Mouse (Mus musculus) heart, postnatal 36 days (tissue): ENCODE measurements at regions not wholly inside any gene's neighbourhood (a gene's known extent, or its start where the extent isn't known, plus 50 kb on each side); places are given as distances from the start of the nearest gene placed in this dataset.

ENCODE experiments used
- DNase-seq, 2 experiments: peaks; one replicate each; pipeline ENCODE4 v3.0.0; 2021 to 2022
- intact Hi-C: fragments of 180-260 bp; cut with DNase I; formaldehyde crosslinking; loops from one replicate; pipeline ENCODE4 v1.15.1; 2025

DNA sequence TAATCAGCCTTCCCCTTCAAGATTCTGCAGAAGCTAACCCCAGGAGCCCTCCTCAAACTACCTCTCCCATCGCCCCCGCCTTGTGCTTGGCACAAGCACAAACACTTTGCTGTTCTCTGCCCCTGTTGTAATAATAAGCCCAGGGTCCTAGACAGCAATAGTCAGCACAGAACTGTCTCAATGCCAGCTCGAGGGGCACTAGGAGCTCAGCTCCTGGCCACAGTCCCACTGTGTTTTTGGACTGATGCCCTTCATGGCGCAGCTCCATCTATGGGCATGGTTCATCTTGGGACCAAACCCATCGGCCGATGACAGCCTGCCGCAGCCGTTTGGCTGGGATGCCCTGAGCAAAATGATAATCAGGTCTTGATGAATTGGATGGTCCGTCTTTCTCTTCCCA is 165.5 kb upstream of the Egflam start:
- DNase-seq = peak; percentile 69 to 71
- intact Hi-C loops = no loop called here

DNA sequence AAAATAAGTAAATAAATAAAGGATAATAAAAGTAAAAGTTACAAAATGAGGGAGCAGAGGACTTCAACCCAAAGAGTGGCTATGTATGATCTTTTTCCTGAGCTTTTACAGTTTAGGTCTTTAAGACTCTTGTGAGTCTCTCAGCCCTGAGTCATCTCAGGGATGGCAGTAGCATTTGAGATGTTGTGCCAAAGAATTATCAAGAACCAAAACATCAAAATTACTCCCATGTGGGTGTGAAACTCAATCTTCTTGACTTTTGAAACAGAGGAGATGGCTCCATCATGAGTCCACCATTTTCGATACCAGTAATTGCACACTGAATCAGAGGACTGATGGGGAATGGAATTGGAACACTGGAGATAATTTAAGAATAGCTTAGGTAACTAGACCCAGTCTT is 174.0 kb upstream of the Egflam start:
- intact Hi-C loops = loop anchor here (5.0 kb wide), 1 partner anchor 210 kb away; no protein-coding TSS in a partner anchor
- DNase-seq = no peak

DNA sequence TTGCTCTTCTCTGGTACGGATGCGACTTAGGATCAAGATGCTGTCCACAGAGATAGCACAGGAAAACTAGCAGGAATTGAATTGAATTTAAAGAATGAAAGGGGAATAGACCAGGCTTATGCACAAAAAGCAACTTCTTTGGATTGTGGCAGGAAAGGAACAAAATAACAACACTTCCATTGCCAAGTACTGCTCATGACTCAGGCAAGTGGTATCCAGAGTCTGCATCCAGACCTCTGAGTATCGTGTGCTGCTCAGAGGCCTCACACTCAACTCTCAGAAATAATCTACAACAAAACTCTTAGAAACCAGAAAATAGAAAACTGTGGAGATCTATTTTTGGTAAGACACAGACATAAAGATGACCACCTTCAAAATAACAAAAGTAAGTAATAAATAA is 176.1 kb upstream of the Egflam start:
- no peak for DNase-seq
- intact Hi-C loops = loop anchor here (5.0 kb wide), 1 partner anchor 208 kb away; no protein-coding TSS in a partner anchor

DNA sequence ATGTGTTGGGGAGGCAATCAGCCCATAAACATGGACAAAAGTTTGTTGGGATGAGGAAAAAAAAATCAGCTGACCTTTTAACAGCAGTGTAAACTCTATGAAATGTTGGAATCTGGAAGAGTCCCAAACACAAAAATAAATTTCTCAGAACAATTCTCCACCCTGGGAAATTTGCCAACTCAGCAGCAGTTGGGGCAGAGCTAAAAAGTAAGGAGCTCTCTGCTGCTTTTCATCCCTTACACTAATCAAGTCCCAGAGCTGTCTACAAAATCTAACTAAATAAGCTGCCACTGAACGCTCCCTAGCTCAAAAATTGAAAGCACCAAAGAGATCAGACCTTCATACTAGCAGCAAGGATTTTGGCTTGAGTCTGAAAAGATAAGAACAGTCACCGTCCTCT is 176.6 kb upstream of the Egflam start:
- intact Hi-C loops = loop anchor here (5.0 kb wide), 1 partner anchor 207 kb away; no protein-coding TSS in a partner anchor
- DNase-seq = peak in 1 of 2 experiments; percentile 19

DNA sequence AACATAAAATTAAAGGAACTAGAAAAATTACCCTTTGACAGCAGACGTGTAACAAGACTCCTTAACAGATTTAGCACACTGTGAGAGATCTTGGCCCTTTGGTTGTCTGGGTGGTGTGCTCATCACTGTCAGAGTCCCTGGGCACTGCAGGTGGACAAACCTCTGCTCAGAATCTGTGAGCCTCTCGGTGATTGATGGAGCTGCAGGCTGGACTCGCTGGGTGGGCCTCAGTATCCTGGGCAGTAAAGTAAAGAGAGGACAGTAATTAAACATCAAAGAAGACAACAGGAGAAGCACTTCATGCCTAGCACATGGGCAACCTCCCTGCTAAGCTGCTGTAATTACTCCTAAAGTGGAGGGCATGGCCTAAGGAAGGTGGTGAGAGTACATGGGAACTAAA is 180.2 kb upstream of the Egflam start:
- intact Hi-C loops = no loop called here
- no peak for DNase-seq

DNA sequence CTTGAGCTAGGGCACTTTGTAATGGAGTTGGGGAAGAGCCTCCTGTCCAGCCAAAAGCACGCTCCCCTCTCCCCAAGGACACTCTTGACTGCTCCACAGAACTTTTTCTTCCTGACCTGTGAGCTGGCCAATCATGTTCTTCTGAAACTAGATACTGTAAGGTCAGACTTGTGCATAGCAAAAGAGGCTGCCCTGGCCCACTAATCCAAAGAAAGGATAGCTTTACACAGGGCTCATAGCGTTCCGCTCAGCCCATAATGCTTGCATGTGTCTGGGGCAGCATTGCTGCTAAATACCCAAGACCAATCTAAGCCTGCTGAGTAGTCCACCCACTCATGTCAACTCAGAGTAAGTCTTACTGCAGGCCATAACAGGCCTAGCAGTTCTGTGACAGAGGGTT is 189.0 kb upstream of the Egflam start:
- no peak for DNase-seq
- intact Hi-C loops = no loop called here

DNA sequence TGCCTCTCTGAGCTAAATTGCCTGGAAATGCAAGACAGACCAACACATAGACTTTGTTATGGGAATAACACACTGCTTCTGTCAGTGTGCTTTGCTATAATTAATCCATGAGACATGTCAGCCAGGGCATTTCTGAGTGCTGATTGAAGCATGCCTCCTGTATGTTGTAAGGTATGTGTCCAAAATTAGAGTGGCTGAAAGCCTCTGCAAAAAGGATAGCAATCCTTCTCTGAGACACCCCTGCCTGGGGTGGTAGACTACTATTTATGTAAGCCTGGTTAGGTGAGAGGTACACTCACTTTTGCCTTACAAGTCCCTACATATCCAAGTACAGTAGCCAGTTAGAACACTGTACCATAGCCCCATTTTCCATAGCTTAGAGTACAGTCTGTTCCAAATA is 193.3 kb upstream of the Egflam start:
- DNase-seq = no peak
- intact Hi-C loops = no loop called here

DNA sequence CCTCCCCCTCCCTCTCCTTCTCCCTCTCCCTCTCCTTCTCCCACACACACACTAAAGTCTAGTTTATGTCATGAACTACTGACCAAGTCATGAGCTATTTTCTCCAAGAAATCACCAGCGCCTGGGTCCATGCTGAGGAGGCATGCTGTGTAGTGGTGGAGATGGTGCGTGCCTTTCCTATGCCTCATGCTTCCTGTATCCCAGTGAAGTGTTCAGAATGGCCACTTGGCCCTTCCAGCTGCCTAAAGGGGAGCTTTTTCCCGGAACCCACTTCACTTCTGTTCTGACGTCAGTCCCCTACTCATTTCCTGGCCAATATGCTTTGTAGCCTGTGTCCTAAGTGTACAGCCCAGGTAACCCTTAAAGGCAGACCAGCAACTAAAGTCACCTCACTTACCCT is 199.1 kb upstream of the Egflam start:
- no peak for DNase-seq
- intact Hi-C loops = no loop called here

DNA sequence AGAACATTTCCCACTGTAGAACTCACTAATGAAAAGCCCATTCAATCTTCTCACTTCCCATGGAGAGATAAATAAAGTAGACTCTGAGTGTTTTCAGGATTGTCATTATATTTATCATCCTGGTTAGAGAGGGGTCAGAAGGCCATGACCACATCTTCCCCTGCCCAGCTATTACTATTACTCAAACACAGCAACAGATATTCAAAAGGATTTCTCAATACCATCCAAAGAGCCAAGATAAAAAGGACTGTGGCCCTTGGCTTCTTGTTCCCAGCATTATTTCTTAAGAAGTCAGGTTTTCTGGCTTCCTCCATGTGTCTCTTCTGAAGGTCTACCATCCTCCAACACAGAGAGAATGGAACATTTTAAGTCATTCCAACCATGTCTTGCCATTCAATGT is 199.6 kb upstream of the Egflam start:
- intact Hi-C loops = no loop called here
- no peak for DNase-seq

DNA sequence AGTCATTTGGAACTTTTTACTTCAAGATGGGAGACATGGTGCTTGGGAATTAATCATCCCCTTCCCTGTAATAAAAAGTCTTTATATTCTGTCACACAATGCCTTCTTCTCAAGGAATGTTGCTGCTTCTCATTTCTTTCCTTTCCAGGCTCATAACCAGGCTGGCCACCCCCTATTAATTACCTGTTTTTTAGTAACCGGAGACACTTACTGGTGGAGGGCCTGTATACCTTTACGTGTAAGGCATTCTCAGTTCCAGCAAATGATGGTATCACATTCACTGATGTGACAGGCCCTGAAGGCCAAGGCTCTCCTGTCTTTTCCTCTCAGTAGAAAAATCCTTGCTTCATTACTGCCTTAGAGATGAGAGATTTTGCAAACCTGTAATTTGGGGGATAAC is 203.3 kb upstream of the Egflam start:
- intact Hi-C loops = no loop called here
- no peak for DNase-seq

DNA sequence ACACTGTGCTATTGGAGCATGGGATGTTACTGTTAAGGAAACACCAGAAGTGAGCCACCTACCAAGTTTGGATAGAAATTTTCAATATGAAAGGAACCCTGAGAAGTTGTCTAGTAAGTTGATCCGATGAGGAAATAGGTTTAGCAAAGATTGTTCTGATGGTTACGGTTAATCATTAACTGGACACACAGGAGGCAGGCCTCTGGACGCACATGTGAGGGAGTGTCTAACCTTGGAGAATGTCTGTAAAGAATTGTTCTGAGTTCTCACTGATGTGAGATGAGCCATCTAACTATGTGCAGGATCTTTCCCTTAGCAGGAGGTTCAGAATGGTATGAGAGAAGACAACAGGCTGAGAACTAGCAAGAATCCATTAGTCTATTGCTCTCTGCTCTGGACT is 205.8 kb upstream of the Gdnf start:
- DNase-seq = no peak
- intact Hi-C loops = no loop called here

DNA sequence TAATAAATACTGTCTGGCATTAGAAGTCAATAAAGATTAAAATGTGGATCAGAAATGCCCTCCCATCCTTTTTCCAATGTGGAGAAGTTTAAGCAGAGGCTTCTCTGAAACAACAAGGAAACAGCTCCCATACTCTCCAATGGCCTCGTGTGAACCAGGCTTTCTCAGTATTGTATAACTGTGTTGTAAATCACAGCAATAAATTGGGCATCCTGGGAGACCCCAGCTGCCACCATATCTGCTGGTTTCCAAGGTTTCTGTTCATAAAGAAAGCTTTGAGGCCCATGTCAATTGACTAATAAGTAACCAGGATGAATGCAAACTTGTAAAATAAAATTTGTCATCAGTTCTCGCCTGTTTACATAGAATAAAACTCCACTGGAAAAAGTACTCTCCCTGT is 192.7 kb upstream of the Gdnf start:
- intact Hi-C loops = no loop called here
- no peak for DNase-seq

DNA sequence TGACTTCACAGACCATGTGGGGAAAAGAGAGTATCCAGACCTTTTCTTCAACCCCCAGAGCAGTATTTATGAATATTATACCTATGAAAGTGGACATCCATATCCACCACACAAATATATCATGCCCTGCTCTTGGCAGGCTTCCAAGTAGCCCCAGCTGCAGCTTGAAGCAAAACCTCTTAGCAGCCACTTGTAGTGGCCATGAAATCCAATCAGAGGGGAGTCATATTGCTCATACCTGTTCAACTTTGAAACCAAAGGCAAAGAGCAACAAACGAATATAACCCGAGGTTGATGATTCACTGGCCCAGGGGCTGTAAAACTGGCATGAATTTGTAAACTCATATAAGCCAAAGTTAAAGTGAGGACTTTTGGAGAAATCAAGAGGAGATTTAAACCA is 187.6 kb upstream of the Gdnf start:
- intact Hi-C loops = no loop called here
- no peak for DNase-seq

DNA sequence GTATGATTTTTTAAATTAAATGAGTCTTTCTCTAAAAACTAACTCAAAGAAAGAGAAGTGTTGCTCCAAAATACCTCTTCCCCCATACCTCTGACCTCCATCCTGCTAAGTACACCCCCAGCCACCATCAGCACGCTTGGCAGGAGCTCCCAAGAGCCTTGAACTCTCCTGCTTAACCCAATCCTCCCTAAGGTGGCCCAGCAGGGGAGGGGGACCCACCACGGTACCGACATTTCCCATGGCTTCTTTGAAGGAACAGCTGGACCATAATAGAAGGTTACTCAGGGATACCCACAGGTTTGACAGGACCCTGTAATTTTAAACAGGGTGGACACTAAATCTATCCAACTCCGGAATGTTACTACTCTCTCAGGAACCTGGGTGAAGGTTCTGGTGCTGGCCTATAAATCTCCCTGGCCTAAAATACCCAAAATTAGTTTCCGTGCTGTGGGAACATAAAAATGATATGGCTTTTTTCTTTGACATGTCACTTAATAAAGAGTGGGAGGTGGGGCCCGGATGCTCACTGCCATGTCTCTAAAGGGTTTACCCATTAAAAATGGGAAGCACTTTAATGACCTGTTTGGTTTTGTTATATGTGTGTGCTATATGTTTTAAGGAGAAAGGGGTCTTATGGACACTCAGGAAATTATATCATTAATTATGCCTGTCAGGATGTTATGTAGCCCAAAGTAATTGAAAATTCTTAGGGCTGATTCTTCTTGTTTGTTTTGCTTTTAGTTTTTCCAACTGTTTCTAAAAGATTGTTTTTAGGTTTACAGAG is 185.8 kb upstream of the Gdnf start:
- no peak for DNase-seq

DNA sequence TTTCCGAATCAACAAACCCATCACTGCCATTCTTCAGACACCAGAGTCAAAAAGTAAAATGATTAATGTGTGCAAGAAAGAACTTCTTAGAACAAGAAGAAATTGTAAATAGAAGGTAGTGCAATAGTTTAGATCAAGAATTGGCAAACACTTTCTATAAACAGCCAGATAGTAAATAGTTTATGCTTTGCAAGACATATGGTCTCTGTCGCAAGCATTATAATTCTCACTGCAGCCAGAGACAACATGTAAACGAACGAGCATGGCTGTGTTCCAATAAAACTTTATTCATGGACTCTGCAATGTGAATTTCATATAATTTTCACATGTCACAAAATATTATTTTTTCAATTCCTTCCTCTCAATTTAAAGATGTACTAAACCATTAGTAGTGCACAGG is 180.8 kb upstream of the Gdnf start:
- no peak for DNase-seq
- intact Hi-C loops = no loop called here

More for the DNA sequence above, 185.8 kb upstream of the Gdnf start:
- intact Hi-C loops = no loop called here

DNA sequence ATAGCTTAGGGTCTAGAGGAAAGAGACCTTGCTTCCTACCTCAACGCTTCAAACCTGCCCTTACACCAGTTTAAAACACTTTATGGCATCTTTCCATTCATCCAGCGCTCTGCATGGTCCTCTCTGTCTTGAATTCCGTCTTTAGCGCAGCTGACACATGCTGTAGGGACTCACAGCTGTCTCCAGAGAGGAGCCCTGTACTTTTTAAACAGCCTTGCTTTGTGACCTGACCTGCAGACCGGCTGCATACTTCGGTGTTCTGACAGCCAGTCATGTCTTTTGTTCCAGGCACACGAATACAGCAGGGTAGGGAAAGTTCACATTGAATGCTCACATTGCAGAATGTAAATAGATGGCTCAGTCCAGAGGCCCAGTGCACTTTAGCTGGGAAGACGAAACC is 175.4 kb upstream of the Gdnf start:
- intact Hi-C loops = no loop called here
- DNase-seq = no peak

DNA sequence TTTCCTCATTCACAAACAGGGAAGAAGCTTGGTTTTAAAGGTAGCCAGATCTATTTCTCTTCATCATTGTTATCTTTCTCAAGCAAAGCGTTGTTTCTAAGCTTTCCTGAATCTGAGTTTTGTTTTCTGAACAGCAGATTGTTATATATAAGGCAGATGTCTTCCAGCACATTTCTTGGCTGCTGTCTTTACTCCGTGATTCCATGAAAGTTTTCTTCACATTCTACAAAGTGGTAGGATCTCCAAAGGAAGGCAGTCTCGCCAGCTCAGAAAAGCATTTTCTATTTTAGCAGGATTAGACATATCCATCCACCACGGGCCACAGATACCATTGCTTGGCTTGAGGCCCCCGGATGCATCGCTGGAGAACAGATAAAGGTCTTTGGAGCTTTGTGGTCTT is 171.2 kb upstream of the Gdnf start:
- intact Hi-C loops = no loop called here

DNA sequence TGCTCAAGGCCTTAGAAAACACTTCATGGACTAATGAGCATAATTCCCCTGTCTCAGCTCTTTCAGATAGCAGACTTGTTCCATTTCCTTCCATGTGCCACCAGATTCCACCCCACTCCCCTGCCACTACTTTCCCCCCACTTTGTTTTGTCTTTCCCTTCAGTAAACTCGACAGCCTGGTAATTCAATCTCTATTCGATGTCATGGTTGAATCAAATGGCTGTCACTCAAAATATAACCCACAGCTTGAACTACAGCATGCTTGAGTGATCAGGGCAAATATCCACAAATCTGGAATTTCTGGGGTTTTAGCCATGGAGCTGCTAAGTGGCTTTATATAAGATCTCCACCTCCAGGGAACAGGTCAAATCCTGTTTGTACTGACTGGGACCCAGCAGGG is 168.6 kb upstream of the Gdnf start:
- no peak for DNase-seq
- intact Hi-C loops = no loop called here

More for the DNA sequence above, 171.2 kb upstream of the Gdnf start:
- no peak for DNase-seq

DNA sequence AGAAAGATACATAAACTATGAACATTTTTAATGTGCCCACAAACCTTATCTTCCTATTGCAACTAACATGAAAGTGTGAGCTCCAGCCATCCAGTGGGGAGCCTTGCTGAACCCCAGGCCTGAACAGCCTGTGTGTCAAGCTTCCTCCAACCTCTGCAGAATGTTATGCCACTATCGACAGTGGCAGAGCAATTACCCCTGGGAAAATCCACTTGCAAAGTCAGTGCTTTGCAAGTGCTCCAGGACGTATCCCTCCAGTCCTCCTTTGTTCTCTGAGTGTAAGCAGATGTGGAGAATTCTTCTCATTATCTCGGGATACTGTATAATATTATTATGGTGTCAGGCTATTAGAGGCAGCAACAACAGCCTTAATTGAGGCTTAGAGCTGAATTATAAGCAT is 159.9 kb upstream of the Gdnf start:
- intact Hi-C loops = no loop called here
- DNase-seq = no peak

DNA sequence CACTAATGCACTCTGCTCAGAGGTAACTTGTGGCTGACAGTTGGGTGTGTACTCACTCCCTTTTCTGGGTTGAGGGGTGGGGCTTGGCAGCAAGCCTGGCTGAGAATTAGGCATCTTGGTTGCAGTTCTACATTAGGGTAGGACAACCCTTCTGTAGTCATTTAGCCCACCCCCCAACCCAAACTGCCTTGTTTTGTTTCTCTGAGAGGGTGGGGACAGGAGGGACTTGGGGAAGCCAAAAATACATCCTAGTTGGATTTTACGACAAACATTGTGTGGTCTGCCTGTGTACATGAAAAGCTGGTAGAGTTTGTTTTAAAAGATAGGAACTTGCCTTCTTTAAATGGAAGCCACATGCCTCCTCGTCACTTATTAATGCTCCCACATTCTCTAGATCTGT is 146.8 kb upstream of the Gdnf start:
- no peak for DNase-seq
- intact Hi-C loops = no loop called here

DNA sequence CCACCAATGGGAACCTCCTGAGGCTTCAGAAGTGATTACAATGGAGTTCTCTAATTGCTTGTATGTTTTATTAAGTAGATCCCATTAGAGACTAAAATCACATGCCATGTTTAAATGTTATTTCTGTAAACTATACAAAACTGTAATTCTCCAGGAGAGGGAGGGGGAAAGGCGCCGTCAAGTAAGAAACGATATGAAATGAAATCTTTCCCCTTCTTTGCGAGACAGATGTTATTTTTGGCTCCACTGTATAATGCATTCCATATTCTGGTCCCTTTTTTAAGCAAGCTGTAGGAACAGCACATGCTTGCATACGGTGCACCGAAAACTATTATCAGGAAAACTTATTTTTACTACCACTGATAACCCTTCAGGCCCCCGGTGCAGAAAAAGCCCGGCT is 141.0 kb upstream of the Gdnf start:
- intact Hi-C loops = no loop called here
- no peak for DNase-seq

DNA sequence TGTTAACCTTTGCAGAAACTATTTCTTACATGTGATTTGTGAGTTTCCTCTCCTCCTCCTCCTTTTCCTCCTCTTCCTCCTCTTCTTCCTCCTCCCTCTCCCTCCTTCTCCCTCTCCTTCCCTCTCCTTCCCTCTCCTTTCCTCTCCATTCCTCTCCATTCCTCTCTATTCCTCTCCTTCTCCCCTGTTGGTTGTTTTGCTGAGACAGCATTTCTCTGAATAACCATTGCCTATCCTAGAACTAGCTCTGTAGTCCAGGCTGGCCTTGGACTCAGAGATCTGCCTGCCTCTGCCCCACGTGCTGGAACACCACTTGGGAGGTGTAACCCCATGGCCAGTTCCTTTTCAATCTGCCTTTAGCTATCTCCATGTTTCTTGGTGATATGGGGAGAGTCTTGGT is 133.7 kb upstream of the Gdnf start:
- intact Hi-C loops = no loop called here
- no peak for DNase-seq

DNA sequence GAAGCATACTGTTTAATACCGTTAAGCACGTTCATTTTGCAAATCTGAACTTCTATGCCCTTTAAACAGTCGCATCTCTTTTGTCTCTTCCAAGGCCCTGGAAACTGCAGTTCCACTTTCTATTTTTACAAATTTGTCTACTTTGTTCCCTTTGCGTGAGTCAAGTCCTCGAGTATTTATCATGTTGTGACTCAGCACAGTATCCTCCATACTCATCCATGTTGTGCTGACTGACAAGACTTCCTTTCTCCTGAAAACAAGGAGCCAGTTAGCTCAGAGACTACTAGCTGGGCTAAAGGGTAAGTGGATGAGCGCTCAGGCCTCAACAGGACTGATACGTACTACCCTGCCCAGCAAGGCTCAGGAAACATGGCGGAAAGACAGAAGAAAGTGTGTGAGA is 131.9 kb upstream of the Gdnf start:
- DNase-seq = no peak
- intact Hi-C loops = no loop called here
